ENCODE assay signal across 16 mouse cellular contexts in the genomic region with DNA sequence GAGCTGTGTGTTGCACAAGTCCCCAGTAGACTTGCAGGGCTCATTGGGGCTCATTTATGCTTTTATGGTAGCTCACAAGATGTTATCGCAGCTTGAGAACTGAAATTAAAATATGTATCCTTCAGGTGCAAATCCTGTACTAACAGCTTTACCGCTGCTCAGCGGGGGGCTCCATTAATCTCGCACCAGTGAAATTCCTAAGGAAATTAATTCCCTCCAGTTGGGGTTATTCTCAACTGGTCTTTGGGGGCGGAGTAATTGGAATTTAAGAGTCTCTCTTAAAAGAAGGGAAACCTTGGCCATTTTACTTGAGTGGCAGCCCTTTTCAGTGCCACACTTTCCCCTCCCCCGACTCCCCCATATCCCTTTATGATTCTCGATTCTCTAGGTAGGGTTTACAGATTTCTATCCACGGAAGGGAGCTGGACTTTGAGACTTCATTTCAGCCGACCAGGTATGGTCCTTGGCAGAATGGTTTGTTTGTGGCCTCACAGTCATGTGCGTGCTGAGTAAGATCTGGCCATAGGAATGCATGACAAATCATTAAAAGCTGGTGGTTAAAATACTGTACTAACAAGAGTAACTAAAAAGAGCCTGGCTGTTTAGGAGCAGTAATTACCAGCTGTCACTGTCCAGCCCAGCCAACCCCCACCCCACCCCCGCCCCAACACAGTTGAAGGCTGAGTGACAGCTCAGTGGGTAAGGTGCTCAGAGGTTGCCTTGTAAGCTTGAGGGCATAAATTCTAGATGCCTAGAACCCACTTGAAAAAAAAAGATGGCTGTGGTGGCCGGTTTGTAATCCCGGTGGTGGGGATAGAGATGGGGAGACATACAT. TPM values are rescaled to one million over a fixed set of nuclear protein-coding genes. Genes with fewer than 3 reads are reported as not detected.
DNase-seq lines count a peak whose midpoint lies in the region; ATAC-seq lines count a peak whose summit lies in the region.
"Had no signal": no experiment of that assay in that cellular context is flagged by ENCODE, and none has a peak within 500 bp of the region (broad histone marks: within the 10 kb centered on the region; RNA-seq: fewer than 3 reads in every experiment).

No protein-coding gene starts in this region.

- no peaks in the 10 kb centered on the region for H3K27me3 ChIP-seq in intestine, embryonic 16.5 days (replicated peaks; ENCODE audit: control insufficient read depth, insufficient read depth, low read length)

- H3K27ac ChIP-seq in intestine, embryonic 16.5 days (ENCODE audit: low read length): no peak overlapping the region

- no peaks in the 10 kb centered on the region for H3K36me3 ChIP-seq in intestine, embryonic 16.5 days (ENCODE audit: control insufficient read depth, insufficient read depth, low read length)

- WGBS in intestine, embryonic 16.5 days: 56% methylated on average over 13 of the region's 13 CpGs

- peak; percentile 52 for DNase-seq in kidney, adult 11 months
- no peak for DNase-seq in kidney, adult 18-20 months
- DNase-seq in R1 (ENCODE audit: low read depth, low spot score) (peak; percentile 46), liver (no peak)
- DNase-seq in kidney, postnatal 36 days: peak; percentile 34 to 38
- no peak for DNase-seq in urinary bladder, postnatal 36 days (ENCODE audit: low spot score in 2 of 2)
- no peak for DNase-seq in urinary bladder, adult 18-20 months (ENCODE audit: low spot score in 2 of 2)
- DNase-seq: adrenal gland, postnatal 36 days; cerebellum, postnatal 36 days; heart, adult 11 months; heart, postnatal 10 days; left cerebral cortex, postnatal 4 days; lung, embryonic 14.5 days; thymus, postnatal 4 days had no signal

- peak; percentile 72 for ATAC-seq in intestine, embryonic 16.5 days
- ATAC-seq: hindbrain, embryonic 16.5 days had no signal

- H3K4me3 ChIP-seq in intestine, embryonic 16.5 days (ENCODE audit: low read length): no peak overlapping the region

- no peaks in the 10 kb centered on the region for H3K9me3 ChIP-seq in intestine, embryonic 16.5 days (ENCODE audit: control insufficient read depth, low read length)

- H3K4me1 ChIP-seq in intestine, embryonic 16.5 days (ENCODE audit: control insufficient read depth, insufficient read depth, low read length): peaks cover 4% of the 10 kb centered on the region; the same call in 1 of the 2 replicates

- no peak overlapping the region for H3K9ac ChIP-seq in intestine, embryonic 16.5 days (ENCODE audit: low read depth, low read length)
- H3K9ac ChIP-seq: lung, embryonic 14.5 days had no signal

- H3K4me2 ChIP-seq in intestine, embryonic 16.5 days (ENCODE audit: low read depth, low read length): no peak overlapping the region
- H3K4me2 ChIP-seq: lung, embryonic 14.5 days had no signal

RNA-seq across cellular contexts. Expression of gene Glrx3, which starts 5.4 kb away (rescaled TPM):
- polyA plus RNA-seq in intestine, embryonic 16.5 days (2015; fragmentation: Nextera tagmentation; extraction: Ambion mirVana): 203 and 218 TPM in 2 replicates

RNA-seq across cellular contexts. Expression of gene 9430038I01Rik, which starts 21.4 kb away (rescaled TPM):
- polyA plus RNA-seq in intestine, embryonic 16.5 days (2015; fragmentation: Nextera tagmentation; extraction: Ambion mirVana): 23.6 and 24.3 TPM in 2 replicates

Comparison
In these comparisons a context has a peak if more than half of its experiments do, and no peak if none do; other contexts are left out.
1. DNase-seq: peak in kidney, adult 11 months (single experiment), R1 (single experiment) and kidney, postnatal 36 days (2 of 2); none in kidney, adult 18-20 months (single experiment), urinary bladder, postnatal 36 days (0 of 2), liver (single experiment) and urinary bladder, adult 18-20 months (0 of 2).